Mouse (Mus musculus) cortical plate, adult 2 months (tissue): Measurements from ENCODE around the gene Adamtsl5. TPM values are rescaled to one million over a fixed set of nuclear protein-coding genes. Genes with fewer than 3 reads are reported as not detected.
"Not testable (repeated sequence)": the region's sequence is repeated elsewhere in the genome, so short reads cannot be mapped to it uniquely, and the experiment has no call there.

Experiments
- H3K27ac ChIP-seq: fragments of 200-500 bp; 2 replicates; pipeline ENCODE4 v1.5.1; 2012; ENCODE audit warnings: low read length, control low read depth, inconsistent platforms; ENCODE audit not compliant: insufficient read depth
- H3K4me1 ChIP-seq: fragments of 200-500 bp; 2 replicates; pipeline ENCODE4 v1.6.1; 2011; ENCODE audit warnings: low read length; ENCODE audit not compliant: control insufficient read depth, insufficient read depth
- H3K4me3 ChIP-seq: fragments of 200-500 bp; 2 replicates; pipeline ENCODE4 v1.5.1; 2011; ENCODE audit warnings: mild to moderate bottlenecking, low read length, control low read depth; ENCODE audit not compliant: insufficient read depth
- CTCF ChIP-seq: fragments of 200-500 bp; IDR thresholded peaks from 2 replicates; pipeline ENCODE4 v1.5.1; 2011; ENCODE audit warnings: mild to moderate bottlenecking, control low read depth, low read length; ENCODE audit not compliant: insufficient read depth; ENCODE audit errors: extremely low read depth
- POLR2A ChIP-seq: fragments of 200-500 bp; IDR thresholded peaks from 2 replicates; pipeline ENCODE4 v1.6.1; 2011; ENCODE audit warnings: mild to moderate bottlenecking, low read length, control low read depth; ENCODE audit not compliant: insufficient read depth; ENCODE audit errors: extremely low read depth
- polyA plus RNA-seq: library from polyadenylated mRNA; depleted of rRNA; stranded (reverse); fragments of >200 nt; gene quantifications from 2 replicates; pipeline ENCODE4 v1.2.3, GENCODE M21; 2012

Adamtsl5 gene
- polyA plus RNA-seq, 1 experiment, result 9.4 TPM

DNA sequence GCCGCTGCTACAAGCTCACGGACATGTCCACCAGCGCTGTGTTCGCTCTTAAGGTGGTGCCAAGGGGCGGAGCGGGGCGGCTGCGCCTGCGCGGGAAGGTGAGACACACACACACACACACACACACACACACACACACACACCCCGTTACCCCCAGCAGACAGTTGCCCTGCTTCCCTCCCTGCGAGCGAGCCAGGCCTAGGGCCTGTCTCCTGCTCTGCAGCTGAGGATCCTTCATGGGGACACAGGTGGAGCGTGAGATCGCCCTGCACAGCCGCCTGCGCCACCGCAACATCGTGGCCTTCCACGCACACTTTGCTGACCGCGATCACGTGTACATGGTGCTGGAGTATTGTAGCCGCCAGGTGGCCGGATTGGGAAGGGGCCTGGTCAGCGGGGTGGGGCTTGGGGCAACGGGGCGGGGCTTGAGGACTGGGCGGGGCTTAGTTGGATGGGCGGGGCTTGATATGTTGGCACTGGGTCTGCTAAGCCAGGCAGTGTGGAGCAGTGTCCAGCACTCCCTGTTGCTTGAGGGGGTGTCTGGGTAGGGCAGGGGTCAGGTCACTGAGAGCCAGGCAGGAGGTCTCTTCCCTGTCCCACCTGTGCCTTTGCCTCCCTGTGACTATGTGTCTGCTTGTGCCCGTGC lies 9.9 kb upstream of the Adamtsl5 start:
- no peaks in the 10 kb centered on the region for H3K4me1 ChIP-seq

DNA sequence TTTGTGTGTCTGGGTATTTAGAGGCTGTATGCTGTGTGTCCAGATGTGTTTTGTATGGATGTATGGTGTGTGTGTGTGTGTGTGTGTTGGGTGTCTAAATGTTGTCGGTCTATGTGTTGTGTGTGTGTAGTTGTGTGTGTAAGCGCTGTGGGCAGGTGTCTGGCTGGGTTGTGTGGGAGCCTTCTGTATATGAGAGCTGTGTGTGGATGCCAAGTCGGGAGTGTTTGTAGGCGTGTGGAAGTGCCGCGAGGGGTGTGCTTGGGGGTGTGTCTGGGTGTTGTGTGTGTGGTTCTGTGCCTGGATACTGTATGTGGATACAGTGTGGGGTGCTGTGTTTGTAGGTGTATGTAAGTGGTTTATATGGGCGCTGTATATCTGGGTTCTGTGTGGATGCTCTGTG lies 9.1 kb upstream of the Adamtsl5 start:
- Histone ChIP-seq H3K4me1 (no peaks in the 10 kb centered on the region), H3K4me3 (peak overlapping the region; percentile 48), H3K27ac (no peak overlapping the region)
- TF ChIP-seq CTCF (no peak), POLR2A (no peak)

More for the DNA sequence above, 9.9 kb upstream of the Adamtsl5 start:
- no peak for TF ChIP-seq CTCF
- TF ChIP-seq POLR2A, result no peak
- Histone ChIP-seq H3K4me3 (peak overlapping the region; percentile 48; the same call in 1 of the 2 replicates), H3K27ac (no peak overlapping the region)

DNA sequence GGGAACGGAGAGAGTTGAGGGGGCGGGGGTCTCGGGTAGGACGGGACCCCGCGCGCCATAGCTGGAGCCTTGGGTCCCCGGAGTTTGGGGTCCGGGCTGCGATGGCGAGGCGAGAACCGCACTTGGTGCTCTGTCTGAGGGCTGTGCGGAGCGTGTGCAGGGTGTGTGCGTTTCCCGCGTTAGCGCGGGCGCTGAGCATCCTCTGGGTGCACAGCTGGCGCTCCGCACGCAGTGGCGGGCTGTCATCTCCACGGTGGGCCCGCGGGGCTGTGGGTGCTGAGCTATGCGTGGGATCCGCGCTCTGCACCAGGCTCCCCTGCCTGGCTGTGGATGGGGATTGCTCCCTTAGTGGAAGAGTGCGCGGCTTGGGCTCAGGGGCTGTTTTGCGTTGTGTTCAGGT lies 8.5 kb upstream of the Adamtsl5 start:
- H3K4me3 ChIP-seq, result peak overlapping the region; percentile 48
- H3K27ac ChIP-seq, result no peak overlapping the region
- no peak for TF ChIP-seq POLR2A
- no peak for TF ChIP-seq CTCF
- H3K4me1 ChIP-seq, result no peaks in the 10 kb centered on the region

- TF ChIP-seq CTCF, result no peak
- TF ChIP-seq POLR2A, result no peak
- H3K27ac ChIP-seq, result no peak within 1 kb of the TSS
- H3K4me1 ChIP-seq, result no peaks in the 10 kb centered on the region
Observed at GRCm38 (mm10) chr10:80356001-80356682, 7.9 kb upstream of the Adamtsl5 start, which contains the start of gene Plk5. Plk5 (plus strand) TSS chr10:80356459.

GRCm38 (mm10) chr10:80355431-80355830 lies 7.2 kb upstream of the Adamtsl5 start:
- Histone ChIP-seq H3K4me3 (0 out of 2 replicates have a peak overlapping the region, but pooled peaks have one; percentile 48), H3K4me1 (no peaks in the 10 kb centered on the region), H3K27ac (no peak overlapping the region)
- TF ChIP-seq CTCF (no peak), POLR2A (no peak)

More at GRCm38 (mm10) chr10:80356001-80356682, 7.9 kb upstream of the Adamtsl5 start, which contains the start of gene Plk5:
- peak within 1 kb of the TSS; percentile 48 for H3K4me3 ChIP-seq

DNA sequence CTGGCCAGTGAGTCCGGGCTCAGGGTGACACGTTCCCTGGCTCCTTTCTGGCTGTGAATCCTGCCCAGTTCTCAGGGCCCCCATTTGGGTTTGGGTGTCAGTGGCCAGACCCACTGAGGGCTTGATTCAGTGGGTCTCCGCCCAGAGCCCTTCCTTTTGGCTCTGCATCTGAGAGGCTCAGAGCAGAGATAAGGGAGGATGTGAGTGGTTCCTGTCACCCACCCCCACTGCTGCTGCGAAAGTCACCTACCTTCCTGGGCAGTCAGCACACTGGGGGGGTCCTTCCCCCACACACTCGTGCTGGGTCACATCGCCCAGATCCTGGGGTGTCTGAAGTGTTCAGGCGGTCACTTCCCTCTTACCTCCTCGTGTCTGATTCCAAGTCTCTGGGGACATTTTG lies 4.5 kb upstream of the Adamtsl5 start:
- H3K4me3 ChIP-seq, result no peak overlapping the region
- no peak overlapping the region for H3K27ac ChIP-seq
- no peaks in the 10 kb centered on the region for H3K4me1 ChIP-seq
- TF ChIP-seq CTCF, result no peak
- no peak for TF ChIP-seq POLR2A

- no peak for TF ChIP-seq CTCF
- no peak for TF ChIP-seq POLR2A
- no peaks in the 10 kb centered on the region for H3K4me1 ChIP-seq
Observed at GRCm38 (mm10) chr10:80351896-80352295, 3.7 kb upstream of the Adamtsl5 start.

DNA sequence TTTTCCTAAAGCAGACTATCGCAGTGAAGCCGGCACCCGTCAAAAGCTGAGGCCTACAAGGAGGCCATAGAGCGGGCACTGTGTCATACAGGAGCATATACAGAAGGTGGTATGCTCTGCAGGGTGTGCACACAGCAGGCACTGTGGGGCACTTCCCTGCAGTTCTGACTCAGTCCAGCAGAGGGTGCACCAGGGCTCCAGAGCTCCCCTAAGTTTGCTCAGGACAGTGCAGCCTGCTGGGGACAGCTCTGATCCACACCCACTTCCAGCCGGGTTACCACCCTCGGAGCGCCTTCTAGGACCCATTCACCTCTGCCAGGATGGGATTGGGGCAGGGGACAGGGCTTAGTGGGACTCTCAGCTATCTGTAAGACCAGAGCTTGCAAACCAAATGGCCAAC lies 2.1 kb upstream of the Adamtsl5 start:
- Histone ChIP-seq H3K4me3 (no peak overlapping the region), H3K4me1 (no peaks in the 10 kb centered on the region), H3K27ac (no peak overlapping the region)
- TF ChIP-seq POLR2A, result no peak
- TF ChIP-seq CTCF, result peak; percentile 91

More at GRCm38 (mm10) chr10:80351896-80352295, 3.7 kb upstream of the Adamtsl5 start:
- no peak overlapping the region for H3K27ac ChIP-seq
- H3K4me3 ChIP-seq, result no peak overlapping the region

DNA sequence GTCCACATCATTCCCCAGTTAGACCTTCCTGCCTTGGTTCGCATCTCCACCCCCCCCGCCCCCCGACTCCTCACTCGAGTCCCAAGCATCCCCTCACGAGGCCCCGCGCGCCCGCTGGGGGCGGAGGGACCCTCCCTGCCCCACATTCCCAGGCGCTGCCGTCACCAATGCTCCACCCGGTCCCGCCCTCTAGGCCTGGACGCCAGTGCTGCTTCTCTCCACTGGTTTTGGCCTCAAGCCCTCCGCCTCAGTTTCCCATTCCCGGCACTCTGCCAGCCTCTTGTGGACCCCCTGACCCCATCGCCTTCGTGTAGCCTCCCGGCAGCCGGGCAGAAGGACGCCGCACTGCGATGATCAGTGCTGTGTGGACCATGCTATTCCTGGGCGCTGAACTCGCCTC lies 769 bp upstream of the Adamtsl5 start:
- TF ChIP-seq CTCF, result no peak
- TF ChIP-seq POLR2A, result no peak

DNA sequence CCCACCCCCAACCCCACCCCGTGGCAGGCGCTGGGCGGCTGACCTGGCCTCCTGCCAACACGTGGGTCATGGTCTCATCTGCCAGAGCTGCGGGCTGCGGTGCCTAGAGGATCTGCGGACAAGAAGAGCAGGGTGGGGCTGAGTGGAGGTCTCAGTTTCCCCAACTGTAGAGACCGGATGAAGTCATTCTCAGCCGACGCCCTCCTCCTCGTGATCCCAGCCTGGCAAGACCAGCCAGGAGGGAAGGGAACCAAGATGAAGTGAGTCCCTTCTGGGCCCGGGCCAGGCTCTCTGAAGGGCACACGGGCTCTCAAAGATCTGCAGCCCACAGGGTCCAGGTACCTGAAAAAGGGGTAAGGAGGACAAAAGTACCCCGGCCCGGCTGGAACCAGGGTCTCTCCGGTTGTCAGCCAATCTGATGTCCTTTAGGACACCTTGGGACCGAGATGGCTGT lies 671 bp downstream of the Adamtsl5 start:
- no peak for TF ChIP-seq CTCF
- no peak for TF ChIP-seq POLR2A
- Histone ChIP-seq H3K4me3 (peak overlapping the region; percentile 21; the same call in 1 of the 2 replicates), H3K27ac (no peak overlapping the region), H3K4me1 (peaks cover 2% of the 10 kb centered on the region; the same call in 1 of the 2 replicates)

More for the DNA sequence above, 769 bp upstream of the Adamtsl5 start:
- no peak overlapping the region for H3K27ac ChIP-seq
- peaks cover 2% of the 10 kb centered on the region; the same call in 1 of the 2 replicates for H3K4me1 ChIP-seq
- H3K4me3 ChIP-seq, result no peak overlapping the region

DNA sequence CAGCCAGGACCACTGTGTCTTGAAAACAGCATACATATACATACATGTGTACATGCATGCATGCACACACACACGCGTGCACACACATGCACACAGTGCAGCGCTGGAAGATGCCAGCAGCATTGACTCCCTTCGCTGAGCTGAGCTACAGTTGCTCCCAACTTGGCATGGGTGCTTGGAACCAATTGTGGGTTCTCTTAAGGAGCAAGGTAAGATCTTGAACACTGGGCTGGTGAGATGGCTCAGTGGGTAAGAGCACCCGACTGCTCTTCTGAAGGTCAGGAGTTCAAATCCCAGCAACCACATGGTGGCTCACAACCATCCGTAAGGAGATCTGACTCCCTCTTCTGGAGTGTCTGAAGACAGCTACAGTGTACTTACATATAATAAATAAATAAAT lies 2.3 kb downstream of the Adamtsl5 start:
- not testable (repeated sequence) for H3K4me3 ChIP-seq, H3K4me1 ChIP-seq, H3K27ac ChIP-seq
